Mouse (Mus musculus) B cell, adult 2 months (primary cell): ENCODE data around the gene Gm7945.
"Not testable (repeated sequence)": the region's sequence is repeated elsewhere in the genome, so short reads cannot be mapped to it uniquely, and the experiment has no call there.

ENCODE experiments used
- DNase-seq, 2 experiments: peaks; one replicate each; pipeline ENCODE4 v3.0.0; 2022

Gene Gm7945

DNA sequence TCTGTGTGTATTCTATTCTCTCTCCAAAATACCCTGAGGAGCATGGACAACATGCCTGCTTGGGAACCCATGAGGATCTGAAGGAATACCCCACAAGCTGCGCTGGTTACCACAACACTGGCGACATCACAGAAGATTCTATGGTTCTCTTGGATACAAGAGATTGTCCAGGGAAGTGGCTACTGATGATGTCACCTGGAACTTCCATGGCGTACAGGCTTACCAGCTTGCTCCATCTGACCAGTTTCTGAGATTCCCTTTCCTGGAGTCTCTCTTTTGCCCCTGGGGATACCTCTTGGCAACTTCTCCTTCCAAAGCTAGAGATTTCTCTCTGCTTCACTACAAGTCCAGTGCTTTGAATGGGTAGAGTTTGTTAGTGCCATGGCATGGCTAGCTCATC lies at the start of gene Gm7945:
Gm7945 (minus strand) TSS at position 101 of the 400 bp plus-strand sequence.
- not testable (repeated sequence) for DNase-seq

DNA sequence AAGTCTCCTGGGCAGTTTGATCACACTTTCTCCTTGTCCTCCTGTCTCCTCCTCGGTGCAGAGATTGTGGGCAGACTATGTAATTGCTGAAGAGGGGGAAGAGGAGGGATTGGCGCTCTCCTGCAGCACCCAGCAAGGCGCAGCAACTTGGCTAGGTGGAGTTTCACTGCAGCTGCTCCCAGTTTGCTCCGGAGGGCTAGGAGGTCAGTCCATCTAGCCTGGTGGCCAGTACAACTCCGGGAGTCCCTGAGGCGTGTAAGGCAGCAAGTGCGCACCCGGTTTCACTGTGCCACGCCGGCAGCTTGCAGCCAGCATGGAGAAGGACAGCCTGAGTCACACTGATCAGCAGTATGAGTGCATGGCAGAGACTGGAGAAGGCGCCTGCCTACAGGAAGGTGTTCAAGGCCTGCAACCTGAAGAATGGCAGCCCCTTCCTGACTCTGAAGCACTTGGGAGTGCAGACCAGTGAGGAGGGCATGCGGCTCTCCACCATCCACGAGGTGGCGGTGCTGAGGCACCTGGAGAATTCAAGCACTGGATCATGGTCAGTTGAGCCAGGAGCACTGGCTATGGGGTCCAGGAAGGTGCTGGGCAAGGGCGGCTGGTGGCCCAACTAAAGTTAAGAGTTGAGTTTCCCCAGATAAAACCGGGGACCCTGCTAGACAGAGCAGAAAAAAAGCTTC lies 39.4 kb upstream of the Gm7945 start:
- DNase-seq: not testable (repeated sequence)

DNA sequence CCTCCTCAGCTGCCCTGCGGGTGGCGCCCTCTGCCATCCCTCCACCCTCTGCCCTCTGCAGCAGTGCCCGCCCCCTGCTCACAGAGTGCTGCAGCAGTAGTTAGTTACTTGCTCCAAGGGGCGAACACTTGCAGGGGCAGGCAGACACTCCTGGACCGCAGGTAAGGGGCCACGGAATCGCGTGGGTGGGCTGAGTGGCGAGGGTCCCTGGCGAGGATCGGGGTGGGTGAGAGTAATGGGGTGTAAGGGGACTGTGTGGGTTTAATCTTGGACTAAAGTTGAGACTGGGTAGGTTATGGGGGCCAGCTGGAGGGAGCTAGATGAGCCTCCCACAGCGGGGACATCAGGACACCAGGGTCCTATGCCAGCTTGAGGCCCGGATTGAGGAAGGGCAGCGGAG lies 38.5 kb upstream of the Gm7945 start:
- DNase-seq: not testable (repeated sequence)

GRCm38 (mm10) chr14:41408181-41408580 lies 22.0 kb upstream of the Gm7945 start, which contains the start of gene Gm6482:
Gene Gm6482, minus strand, starts transcription at chr14:41408281.
- DNase-seq: not testable (repeated sequence)

GRCm38 (mm10) chr14:41348309-41348708 lies 37.9 kb downstream of the Gm7945 start, which contains the start of gene Gm5798:
Gene Gm5798, plus strand, starts transcription at chr14:41348609.
- not testable (repeated sequence) for DNase-seq
